Mouse (Mus musculus): ENCODE measurements around the gene Sav1. TPM values are rescaled to one million over a fixed set of nuclear protein-coding genes. Genes with fewer than 3 reads are reported as not detected.

The Sav1 gene
- polyA plus RNA-seq, 1 experiment, result 23.2 TPM

DNA sequence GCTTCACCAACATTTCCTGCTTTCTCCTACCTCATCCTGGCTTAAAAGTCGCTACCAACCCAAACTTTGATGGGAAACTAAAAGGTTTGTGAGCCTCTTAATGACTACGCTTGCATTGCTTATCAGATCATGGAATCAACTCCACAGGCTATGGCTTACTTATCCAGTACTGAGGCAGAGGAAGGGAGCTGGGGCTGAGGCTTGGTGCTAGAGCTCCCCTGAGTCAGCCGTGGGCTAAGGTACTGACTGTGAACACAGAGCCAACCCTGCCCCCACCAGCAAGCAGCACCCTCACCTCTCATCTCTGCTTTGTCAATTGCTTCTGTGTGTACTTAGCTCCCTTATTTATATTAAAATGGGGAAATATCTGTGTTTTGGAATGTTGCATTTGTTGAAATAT lies 39.3 kb downstream of the Sav1 start:
- Histone ChIP-seq H3K4me3 (no peak overlapping the region), H3K27me3 (ENCODE audit: control insufficient read depth, insufficient read depth, insufficient read length) (no peaks in the 10 kb centered on the region), H3K79me2 (ENCODE audit: control insufficient read depth, insufficient read depth) (no peaks in the 10 kb centered on the region), H3K4me2 (ENCODE audit: low read depth) (no peak overlapping the region), H3ac (ENCODE audit: control insufficient read depth, insufficient read length) (no peak overlapping the region), H3K36me3 (ENCODE audit: control insufficient read depth, insufficient read depth) (no peaks in the 10 kb centered on the region)
- TF ChIP-seq MYOD1 (IDR thresholded peaks at IDR 0.05; ENCODE audit: control insufficient read depth in 1 of 3, insufficient read length in 2 of 3, low read depth in 2 of 3) (no peak), POLR2AphosphoS2 (IDR thresholded peaks at IDR 0.05; ENCODE audit: insufficient read length, low read depth) (no peak), MAX (IDR thresholded peaks at IDR 0.05; ENCODE audit: low read depth) (no peak), MYOG (IDR thresholded peaks at IDR 0.05; ENCODE audit: control insufficient read depth in 1 of 3, insufficient read depth in 1 of 3, insufficient read length in 2 of 3, low read depth in 2 of 3) (no peak), USF1 (IDR thresholded peaks at IDR 0.05; ENCODE audit: low read depth) (no peak), TCF3 (IDR thresholded peaks at IDR 0.05; ENCODE audit: insufficient read length, low read depth) (no peak), E2F4 (IDR thresholded peaks at IDR 0.05; ENCODE audit: insufficient read depth) (no peak)

DNA sequence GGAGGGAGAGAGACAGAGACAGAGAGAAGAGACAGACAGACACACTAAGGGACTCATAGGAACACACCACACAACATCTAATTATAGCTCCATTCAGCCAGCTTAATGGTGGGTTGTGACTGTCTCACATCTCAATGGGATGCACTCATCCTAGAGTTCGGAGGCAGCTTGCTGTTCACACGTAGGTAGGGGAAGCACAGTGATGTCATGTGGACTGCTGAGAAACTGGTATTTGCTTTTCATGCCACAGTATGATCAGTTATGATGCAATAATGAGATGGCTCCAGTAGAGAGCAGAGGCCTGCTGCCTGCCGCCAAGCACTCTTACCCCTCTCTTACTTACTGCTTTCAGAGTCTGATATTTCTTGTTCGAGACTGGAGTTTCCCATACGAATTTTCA lies 40.9 kb downstream of the Sav1 start:
- Histone ChIP-seq H3K4me3 (no peak overlapping the region), H3ac (ENCODE audit: control insufficient read depth, insufficient read length) (no peak overlapping the region), H3K79me2 (ENCODE audit: control insufficient read depth, insufficient read depth) (no peaks in the 10 kb centered on the region), H3K27me3 (ENCODE audit: control insufficient read depth, insufficient read depth, insufficient read length) (no peaks in the 10 kb centered on the region), H3K36me3 (ENCODE audit: control insufficient read depth, insufficient read depth) (no peaks in the 10 kb centered on the region), H3K4me2 (ENCODE audit: low read depth) (no peak overlapping the region)
- TF ChIP-seq TCF12 (IDR thresholded peaks at IDR 0.05; ENCODE audit: insufficient read depth, poor library complexity, severe bottlenecking), result no peak
- TF ChIP-seq CEBPB (IDR thresholded peaks at IDR 0.05; ENCODE audit: insufficient read depth, poor library complexity, severe bottlenecking), result no peak
- no peak for TF ChIP-seq POLR2A (IDR thresholded peaks at IDR 0.05; ENCODE audit: insufficient read length, low read depth)
- TF ChIP-seq MAX (IDR thresholded peaks at IDR 0.05; ENCODE audit: low read depth), result no peak
- TF ChIP-seq SRF (IDR thresholded peaks at IDR 0.05; ENCODE audit: control insufficient read depth, insufficient read length, low read depth), result no peak
- TF ChIP-seq REST (IDR thresholded peaks at IDR 0.05; ENCODE audit: insufficient read depth, insufficient read length), result no peak
- no peak for TF ChIP-seq POLR2AphosphoS2 (IDR thresholded peaks at IDR 0.05; ENCODE audit: insufficient read length, low read depth)
- TF ChIP-seq MYOD1 (IDR thresholded peaks at IDR 0.05; ENCODE audit: control insufficient read depth in 1 of 3, insufficient read length in 2 of 3, low read depth in 2 of 3), result no peak
- TF ChIP-seq E2F4 (IDR thresholded peaks at IDR 0.05; ENCODE audit: insufficient read depth), result no peak
- no peak for TF ChIP-seq USF1 (IDR thresholded peaks at IDR 0.05; ENCODE audit: low read depth)
- no peak for TF ChIP-seq TCF3 (IDR thresholded peaks at IDR 0.05; ENCODE audit: insufficient read length, low read depth)
- no peak for TF ChIP-seq MYOG (IDR thresholded peaks at IDR 0.05; ENCODE audit: control insufficient read depth in 1 of 3, insufficient read depth in 1 of 3, insufficient read length in 2 of 3, low read depth in 2 of 3)

DNA sequence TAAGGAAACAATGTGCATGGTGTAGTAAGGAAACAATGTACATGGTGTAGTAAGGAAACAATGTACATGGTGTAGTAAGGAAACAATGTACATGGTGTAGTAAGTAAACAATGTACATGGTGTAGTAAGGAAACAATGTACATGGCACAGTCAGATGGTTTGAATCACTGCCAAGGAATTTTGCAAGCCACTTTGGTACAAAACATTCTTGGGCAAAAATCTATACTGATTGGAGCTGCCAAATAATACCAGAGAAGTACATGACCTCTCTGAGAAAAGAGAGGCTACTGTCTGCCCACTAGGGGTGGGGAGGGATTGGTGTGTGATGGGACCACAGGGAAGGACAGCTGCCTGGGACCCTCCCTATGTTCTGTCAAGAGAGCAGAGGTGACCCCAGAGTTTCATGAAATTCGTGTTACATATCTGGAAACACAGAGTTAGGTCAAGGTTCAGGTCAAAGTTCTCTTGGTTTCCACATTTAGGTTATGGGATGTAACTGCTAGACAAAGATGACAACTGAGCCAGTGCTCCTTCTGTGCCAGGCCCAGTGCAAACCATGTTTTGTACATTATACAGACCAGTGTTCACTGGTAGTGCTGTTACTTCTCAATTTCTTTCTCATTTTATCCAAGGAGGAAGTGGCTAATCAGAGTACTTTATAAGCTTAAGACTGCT lies 45.0 kb downstream of the Sav1 start:
- Histone ChIP-seq H3K4me2 (ENCODE audit: low read depth) (no peak overlapping the region), H3K79me2 (ENCODE audit: control insufficient read depth, insufficient read depth) (no peaks in the 10 kb centered on the region), H3K4me3 (no peak overlapping the region), H3ac (ENCODE audit: control insufficient read depth, insufficient read length) (no peak overlapping the region), H3K27me3 (ENCODE audit: control insufficient read depth, insufficient read depth, insufficient read length) (no peaks in the 10 kb centered on the region), H3K36me3 (ENCODE audit: control insufficient read depth, insufficient read depth) (no peaks in the 10 kb centered on the region)
- TF ChIP-seq POLR2A (IDR thresholded peaks at IDR 0.05; ENCODE audit: insufficient read length, low read depth) (no peak), USF1 (IDR thresholded peaks at IDR 0.05; ENCODE audit: low read depth) (no peak), TCF3 (IDR thresholded peaks at IDR 0.05; ENCODE audit: insufficient read length, low read depth) (no peak)

DNA sequence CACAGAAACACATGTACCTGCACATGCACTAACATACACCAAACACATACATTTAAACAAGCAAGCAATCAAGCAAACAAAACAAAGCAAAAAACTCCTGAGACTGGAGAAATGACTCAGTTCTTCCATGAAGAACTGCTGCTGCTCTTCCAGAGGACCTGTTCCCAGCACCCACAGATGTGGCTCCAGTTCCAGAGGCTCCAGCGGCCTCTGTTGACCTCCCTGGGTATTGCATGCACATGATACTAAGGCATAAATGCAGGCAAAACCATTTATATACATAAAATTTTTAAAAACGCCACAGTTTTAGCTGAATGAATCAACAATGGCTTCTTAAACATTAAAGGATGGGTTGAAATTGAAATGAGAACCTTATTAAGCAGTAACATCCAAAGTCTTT lies 47.5 kb downstream of the Sav1 start:
- Histone ChIP-seq H3ac (ENCODE audit: control insufficient read depth, insufficient read length) (no peak overlapping the region), H3K4me2 (ENCODE audit: low read depth) (no peak overlapping the region), H3K79me2 (ENCODE audit: control insufficient read depth, insufficient read depth) (no peaks in the 10 kb centered on the region), H3K36me3 (ENCODE audit: control insufficient read depth, insufficient read depth) (no peaks in the 10 kb centered on the region), H3K4me3 (no peak overlapping the region), H3K27me3 (ENCODE audit: control insufficient read depth, insufficient read depth, insufficient read length) (no peaks in the 10 kb centered on the region)
- TF ChIP-seq E2F4 (IDR thresholded peaks at IDR 0.05; ENCODE audit: insufficient read depth) (no peak), REST (IDR thresholded peaks at IDR 0.05; ENCODE audit: insufficient read depth, insufficient read length) (no peak), SRF (IDR thresholded peaks at IDR 0.05; ENCODE audit: control insufficient read depth, insufficient read length, low read depth) (no peak), CEBPB (IDR thresholded peaks at IDR 0.05; ENCODE audit: insufficient read depth, poor library complexity, severe bottlenecking) (no peak), MYOD1 (IDR thresholded peaks at IDR 0.05; ENCODE audit: control insufficient read depth in 1 of 3, insufficient read length in 2 of 3, low read depth in 2 of 3) (no peak), POLR2AphosphoS2 (IDR thresholded peaks at IDR 0.05; ENCODE audit: insufficient read length, low read depth) (no peak), USF1 (IDR thresholded peaks at IDR 0.05; ENCODE audit: low read depth) (no peak), TCF12 (IDR thresholded peaks at IDR 0.05; ENCODE audit: insufficient read depth, poor library complexity, severe bottlenecking) (no peak), MYOG (IDR thresholded peaks at IDR 0.05; ENCODE audit: control insufficient read depth in 1 of 3, insufficient read depth in 1 of 3, insufficient read length in 2 of 3, low read depth in 2 of 3) (no peak), POLR2A (IDR thresholded peaks at IDR 0.05; ENCODE audit: insufficient read length, low read depth) (no peak), TCF3 (IDR thresholded peaks at IDR 0.05; ENCODE audit: insufficient read length, low read depth) (no peak), MAX (IDR thresholded peaks at IDR 0.05; ENCODE audit: low read depth) (no peak)

DNA sequence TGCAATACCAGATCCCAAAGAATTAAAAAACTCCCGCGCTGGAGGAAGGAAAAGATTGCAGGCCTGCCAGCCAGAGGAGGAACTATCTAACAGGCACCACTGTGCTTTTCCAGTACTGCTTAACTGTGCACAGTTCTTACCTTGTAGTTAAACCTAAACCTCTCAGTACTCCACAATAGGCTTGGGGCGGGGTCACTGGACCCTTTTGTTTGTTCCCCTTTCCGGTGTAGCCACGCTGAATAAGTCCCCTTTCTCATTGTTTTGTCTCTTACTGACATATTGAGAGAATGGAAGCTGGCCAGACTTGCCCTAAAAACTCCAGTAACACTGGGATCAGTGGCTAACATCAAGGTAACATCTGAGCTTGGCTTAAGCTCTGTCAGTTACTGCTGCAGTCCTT lies 49.1 kb downstream of the Sav1 start:
- Histone ChIP-seq H3K79me2 (ENCODE audit: control insufficient read depth, insufficient read depth) (no peaks in the 10 kb centered on the region), H3K4me2 (ENCODE audit: low read depth) (no peak overlapping the region), H3ac (ENCODE audit: control insufficient read depth, insufficient read length) (no peak overlapping the region), H3K4me3 (no peak overlapping the region), H3K36me3 (ENCODE audit: control insufficient read depth, insufficient read depth) (no peaks in the 10 kb centered on the region), H3K27me3 (ENCODE audit: control insufficient read depth, insufficient read depth, insufficient read length) (no peaks in the 10 kb centered on the region)
- TF ChIP-seq SRF (IDR thresholded peaks at IDR 0.05; ENCODE audit: control insufficient read depth, insufficient read length, low read depth) (no peak), CEBPB (IDR thresholded peaks at IDR 0.05; ENCODE audit: insufficient read depth, poor library complexity, severe bottlenecking) (no peak), USF1 (IDR thresholded peaks at IDR 0.05; ENCODE audit: low read depth) (no peak), MYOG (IDR thresholded peaks at IDR 0.05; ENCODE audit: control insufficient read depth in 1 of 3, insufficient read depth in 1 of 3, insufficient read length in 2 of 3, low read depth in 2 of 3) (no peak)

All from myocyte (in vitro differentiated cells).